Mouse (Mus musculus) megakaryocyte, embryonic 14.5 days (primary cell): Measurements from ENCODE around the gene Sept6.

Experiments used
- FLI1 ChIP-seq: IDR thresholded peaks from 2 replicates; pipeline ENCODE4 v1.6.1; 2012; ENCODE audit warnings: low read length, inconsistent platforms, mixed read lengths
- GATA1 ChIP-seq: IDR thresholded peaks from 3 replicates; pipeline ENCODE4 v1.6.1; 2012; ENCODE audit warnings: mixed read lengths, low read length, inconsistent platforms, borderline replicate concordance

DNA sequence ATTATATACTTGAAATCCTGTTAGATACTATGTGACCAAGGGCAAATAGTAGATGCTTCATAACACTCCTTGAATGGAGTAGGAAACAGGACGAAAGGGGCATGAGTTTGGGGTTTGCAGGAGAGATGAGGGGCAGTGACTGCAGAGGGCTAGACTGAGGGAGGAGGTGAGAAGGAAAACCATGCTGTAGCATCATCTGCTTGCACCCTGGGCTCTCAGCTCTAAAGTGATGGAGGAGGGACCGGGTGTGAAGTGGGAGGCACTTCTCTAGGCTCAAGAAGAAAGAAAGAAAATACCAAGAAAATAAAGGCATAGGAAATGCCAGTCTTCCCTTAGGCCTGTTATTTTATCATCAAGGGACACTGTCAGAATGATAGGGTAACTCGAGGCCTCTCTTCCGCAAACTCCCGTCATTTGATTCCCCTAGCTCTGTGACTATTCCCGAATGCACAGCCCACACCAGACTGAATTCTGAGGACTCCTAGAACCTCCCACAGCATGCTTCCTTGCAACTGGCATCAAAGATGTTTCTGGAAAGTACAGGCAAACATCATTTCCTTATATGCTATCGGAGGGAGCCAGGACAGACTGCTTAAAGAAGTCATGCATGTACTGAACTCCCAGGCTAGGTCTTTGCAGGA lies 56.1 kb downstream of the Sept6 start:
- TF ChIP-seq GATA1 = no peak
- no peak for TF ChIP-seq FLI1
